Mouse (Mus musculus) liver, postnatal 0 days (tissue): ENCODE data around the gene Gpr176.

Source experiments
- CTCF ChIP-seq: sonication (generic); IDR thresholded peaks from 2 replicates; pipeline ENCODE4 v1.5.1; 2016; ENCODE audit warnings: antibody characterized with exemption, low read depth
- EP300 ChIP-seq: IDR thresholded peaks from 2 replicates; pipeline ENCODE4 v1.6.1; 2016; ENCODE audit warnings: antibody characterized with exemption, low read depth, mild to moderate bottlenecking

GRCm38 (mm10) chr2:118345535-118345934 is 27.7 kb downstream of the Gpr176 start:
- TF ChIP-seq CTCF (no peak), EP300 (no peak)
